Mouse (Mus musculus) MEL (cell line): ENCODE measurements at regions not wholly inside any gene's neighbourhood (a gene's known extent, or its start where the extent isn't known, plus 50 kb on each side); places are given as distances from the start of the nearest gene placed in this dataset.

Experiments used
- DNase-seq: peaks from one replicate; pipeline ENCODE4 v3.0.0; 2011; ENCODE audit warnings: low read depth, low spot score
- H3K27ac ChIP-seq: 2 replicates; pipeline ENCODE4 v1.5.1; 2012; ENCODE audit warnings: low read depth, mild to moderate bottlenecking, control low read depth, low read length, moderate library complexity; ENCODE audit not compliant: control insufficient read depth
- H3K27me3 ChIP-seq, 2 experiments: fragments of 150-350 bp in 1 of 2; sonication (generic) in 1 of 2; 2 replicates each; pipeline ENCODE4 v1.6.1; 2012; ENCODE audit warnings: low read length in 2 of 2, mild to moderate bottlenecking in 2 of 2, improper control_type of control experiment in 1 of 2, moderate library complexity in 1 of 2; ENCODE audit not compliant: insufficient read depth in 2 of 2, control insufficient read depth in 1 of 2
- H3K36me3 ChIP-seq, 2 experiments: 2 replicates each; pipeline ENCODE4 v1.6.1; 2012 to 2014; ENCODE audit warnings: low read length in 2 of 2, improper control_type of control experiment in 1 of 2, inconsistent platforms in 1 of 2, mild to moderate bottlenecking in 1 of 2; ENCODE audit not compliant: insufficient read depth in 2 of 2, control insufficient read depth in 1 of 2
- H3K4me1 ChIP-seq, 2 experiments: fragments of 150-350 bp in 1 of 2; sonication (generic) in 1 of 2; 2 replicates each; pipeline ENCODE4 v1.6.1; 2012; ENCODE audit warnings: low read length in 2 of 2, improper control_type of control experiment in 1 of 2, mild to moderate bottlenecking in 1 of 2; ENCODE audit not compliant: insufficient read depth in 2 of 2, control insufficient read depth in 1 of 2
- H3K4me3 ChIP-seq, 2 experiments: fragments of 150-350 bp in 1 of 2; sonication (generic) in 1 of 2; 2 replicates each; pipeline ENCODE4 v1.5.1; 2012; ENCODE audit warnings: low read depth in 2 of 2, low read length in 2 of 2, mild to moderate bottlenecking in 2 of 2, moderate library complexity in 2 of 2, control low read depth in 1 of 2, improper control_type of control experiment in 1 of 2; ENCODE audit not compliant: control insufficient read depth in 1 of 2, insufficient read depth in 1 of 2
- H3K79me2 ChIP-seq: 2 replicates; pipeline ENCODE4 v1.6.1; 2012; ENCODE audit warnings: mild to moderate bottlenecking, low read length, moderate library complexity; ENCODE audit not compliant: control insufficient read depth, poor library complexity, insufficient read depth
- H3K9ac ChIP-seq: 2 replicates; pipeline ENCODE4 v1.6.1; 2012; ENCODE audit warnings: low read depth, mild to moderate bottlenecking, control low read depth, low read length, moderate library complexity; ENCODE audit not compliant: control insufficient read depth, poor library complexity, severe bottlenecking
- H3K9me3 ChIP-seq: fragments of 150-350 bp; sonication (generic); replicated peaks from 2 replicates; pipeline ENCODE4 v1.6.1; 2012; ENCODE audit warnings: mild to moderate bottlenecking, low read length, improper control_type of control experiment, moderate library complexity; ENCODE audit not compliant: insufficient read depth
- BHLHE40 ChIP-seq: IDR thresholded peaks from 2 replicates; pipeline ENCODE4 v1.6.1; 2012; ENCODE audit warnings: low read depth, mild to moderate bottlenecking, inconsistent platforms, low read length, improper control_type of control experiment, borderline replicate concordance
- CHD2 ChIP-seq: IDR thresholded peaks from 2 replicates; pipeline ENCODE4 v1.6.1; 2011; ENCODE audit warnings: low read length, improper control_type of control experiment
- E2F4 ChIP-seq: IDR thresholded peaks from 2 replicates; pipeline ENCODE4 v1.6.1; 2011; ENCODE audit warnings: low read depth, low read length, improper control_type of control experiment, borderline replicate concordance
- HCFC1 ChIP-seq: IDR thresholded peaks from 2 replicates; pipeline ENCODE4 v1.6.1; 2012; ENCODE audit warnings: low read depth, mild to moderate bottlenecking, inconsistent platforms, low read length, improper control_type of control experiment, moderate library complexity
- JUND ChIP-seq: IDR thresholded peaks from 2 replicates; pipeline ENCODE4 v1.6.1; 2011; ENCODE audit warnings: low read depth, mild to moderate bottlenecking, improper control_type of control experiment, low read length
- MAX ChIP-seq: IDR thresholded peaks from 2 replicates; pipeline ENCODE4 v1.6.1; 2011; ENCODE audit warnings: low read length, improper control_type of control experiment
- MYC ChIP-seq: IDR thresholded peaks from 2 replicates; pipeline ENCODE4 v1.6.1; 2011; ENCODE audit warnings: low read depth, mild to moderate bottlenecking, low read length, improper control_type of control experiment, moderate library complexity
- NELFE ChIP-seq: IDR thresholded peaks from 2 replicates; pipeline ENCODE4 v1.6.1; 2011; ENCODE audit warnings: low read depth, low read length, improper control_type of control experiment
- NRF1 ChIP-seq: IDR thresholded peaks from 2 replicates; pipeline ENCODE4 v1.6.1; 2014; ENCODE audit warnings: low read depth, mild to moderate bottlenecking, inconsistent platforms, low read length, improper control_type of control experiment, moderate library complexity; ENCODE audit not compliant: poor library complexity, insufficient read depth, severe bottlenecking
- POLR2A ChIP-seq, 2 experiments: IDR thresholded peaks; 2 replicates each; pipeline ENCODE4 v1.6.1; 2011 to 2012; ENCODE audit warnings: low read length in 2 of 2, mild to moderate bottlenecking in 2 of 2, control low read depth in 1 of 2, improper control_type of control experiment in 1 of 2, low read depth in 1 of 2, moderate library complexity in 1 of 2; ENCODE audit not compliant: control insufficient read depth in 1 of 2, insufficient read depth in 1 of 2, poor library complexity in 1 of 2
- POLR2AphosphoS2 ChIP-seq: IDR thresholded peaks from 2 replicates; pipeline ENCODE4 v1.6.1; 2011; ENCODE audit warnings: low read length, improper control_type of control experiment
- POLR2AphosphoS5 ChIP-seq: IDR thresholded peaks from 2 replicates; pipeline ENCODE4 v1.6.1; 2012; ENCODE audit warnings: low read depth, borderline replicate concordance, mild to moderate bottlenecking, inconsistent platforms, low read length, moderate library complexity, mixed read lengths
- RAD21 ChIP-seq: IDR thresholded peaks from 2 replicates; pipeline ENCODE4 v1.6.1; 2011; ENCODE audit warnings: mild to moderate bottlenecking, low read depth, low read length, improper control_type of control experiment
- RCOR1 ChIP-seq: IDR thresholded peaks from 2 replicates; pipeline ENCODE4 v1.6.1; 2012; ENCODE audit warnings: low read depth, mild to moderate bottlenecking, inconsistent platforms, low read length, improper control_type of control experiment
- SIN3A ChIP-seq: IDR thresholded peaks from 2 replicates; pipeline ENCODE4 v1.6.1; 2012; ENCODE audit warnings: low read length, improper control_type of control experiment, inconsistent platforms
- TAL1 ChIP-seq: IDR thresholded peaks from 2 replicates; pipeline ENCODE4 v1.6.1; 2012; ENCODE audit warnings: mild to moderate bottlenecking, inconsistent platforms, low read length, moderate library complexity, mixed read lengths
- UBTF ChIP-seq: IDR thresholded peaks from 2 replicates; pipeline ENCODE4 v1.6.1; 2012; ENCODE audit warnings: low read depth, mild to moderate bottlenecking, inconsistent platforms, low read length, improper control_type of control experiment, moderate library complexity, borderline replicate concordance; ENCODE audit not compliant: insufficient read depth
- USF1 ChIP-seq: IDR thresholded peaks from 2 replicates; pipeline ENCODE4 v1.6.1; 2014; ENCODE audit warnings: low read depth, mild to moderate bottlenecking, inconsistent platforms, low read length, improper control_type of control experiment, moderate library complexity
- USF2 ChIP-seq, 2 experiments: IDR thresholded peaks; 2 replicates each; pipeline ENCODE4 v1.6.1; 2011 to 2012; ENCODE audit warnings: improper control_type of control experiment in 2 of 2, low read length in 2 of 2, borderline replicate concordance in 1 of 2, inconsistent platforms in 1 of 2, low read depth in 1 of 2, mild to moderate bottlenecking in 1 of 2; ENCODE audit not compliant: insufficient read depth in 1 of 2
- ZKSCAN1 ChIP-seq: IDR thresholded peaks from 2 replicates; pipeline ENCODE4 v1.6.1; 2012; ENCODE audit warnings: low read depth, mild to moderate bottlenecking, inconsistent platforms, low read length, improper control_type of control experiment, moderate library complexity
- ZMIZ1 ChIP-seq: IDR thresholded peaks from 2 replicates; pipeline ENCODE4 v1.6.1; 2012; ENCODE audit warnings: low read depth, mild to moderate bottlenecking, inconsistent platforms, low read length, improper control_type of control experiment, moderate library complexity
- ZNF384 ChIP-seq: IDR thresholded peaks from 2 replicates; pipeline ENCODE4 v1.6.1; 2012; ENCODE audit warnings: low read depth, mild to moderate bottlenecking, inconsistent platforms, low read length, improper control_type of control experiment

- no peak overlapping the region for H3K4me3 ChIP-seq
- H3K4me1 ChIP-seq: no peaks in the 10 kb centered on the region
- no peak for TF ChIP-seq MAX
- TF ChIP-seq NRF1: no peak
- TF ChIP-seq SIN3A: no peak
- no peak for TF ChIP-seq MYC
- no peak for TF ChIP-seq POLR2AphosphoS5
- TF ChIP-seq CHD2: no peak
- TF ChIP-seq ZNF384: no peak
- no peak for TF ChIP-seq BHLHE40
- no peak for TF ChIP-seq HCFC1
- TF ChIP-seq RAD21: no peak
- no peak for TF ChIP-seq USF2 (IDR thresholded peaks at IDR 0.05; ENCODE audit: borderline replicate concordance in 1 of 2, insufficient read depth in 1 of 2, low read depth in 1 of 2, low read length in 2 of 2)
- TF ChIP-seq JUND: no peak
- TF ChIP-seq TAL1: no peak
- no peak for TF ChIP-seq POLR2A (IDR thresholded peaks at IDR 0.05; ENCODE audit: control insufficient read depth in 1 of 2, insufficient read depth in 1 of 2, low read depth in 1 of 2, low read length in 2 of 2, poor library complexity in 1 of 2)
- TF ChIP-seq RCOR1: no peak
- no peak for TF ChIP-seq E2F4
- TF ChIP-seq ZKSCAN1: no peak
- no peak for TF ChIP-seq POLR2AphosphoS2
- TF ChIP-seq USF1: no peak
- DNase-seq: no peak
- H3K9ac ChIP-seq: no peak overlapping the region
- no peaks in the 10 kb centered on the region for H3K79me2 ChIP-seq
- H3K27me3 ChIP-seq: no peaks in the 10 kb centered on the region
- no peak overlapping the region for H3K27ac ChIP-seq
- no peaks in the 10 kb centered on the region for H3K9me3 ChIP-seq
- H3K36me3 ChIP-seq: no peaks in the 10 kb centered on the region
Observed at GRCm38 (mm10) chr11:16597038-16597830, 89.0 kb upstream of the Sec61g start.

DNA sequence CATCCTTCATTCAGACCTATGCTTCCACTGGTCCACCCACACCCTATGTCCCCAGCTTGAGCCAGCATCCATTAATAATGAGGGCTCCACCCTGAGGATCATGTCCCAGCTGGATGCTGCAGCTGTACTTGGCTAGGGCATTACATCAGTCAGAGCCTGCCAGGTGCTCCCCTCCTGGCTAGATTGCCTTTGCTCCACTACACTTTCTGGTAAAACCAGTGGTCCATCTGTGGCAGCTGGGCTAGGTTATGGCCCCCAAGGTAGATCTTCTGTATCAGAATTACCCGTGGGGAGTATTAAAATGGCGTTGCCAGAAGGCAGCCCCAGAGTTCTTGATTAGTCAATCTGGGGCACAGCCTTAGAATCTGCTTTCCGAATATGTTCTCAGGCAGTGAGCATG lies 94.7 kb upstream of the Sec61g start:
- no peak overlapping the region for H3K4me3 ChIP-seq
- no peak for TF ChIP-seq ZMIZ1
- no peak for TF ChIP-seq RCOR1
- TF ChIP-seq JUND: no peak
- no peak for TF ChIP-seq USF1
- TF ChIP-seq NELFE: no peak
- TF ChIP-seq UBTF: no peak
- H3K27ac ChIP-seq: no peak overlapping the region
- H3K79me2 ChIP-seq: no peaks in the 10 kb centered on the region
- no peaks in the 10 kb centered on the region for H3K4me1 ChIP-seq
- no peaks in the 10 kb centered on the region for H3K27me3 ChIP-seq
- H3K9ac ChIP-seq: no peak overlapping the region
- no peaks in the 10 kb centered on the region for H3K9me3 ChIP-seq
- DNase-seq: no peak
- no peaks in the 10 kb centered on the region for H3K36me3 ChIP-seq
